Mouse (Mus musculus) forebrain, embryonic 16.5 days (tissue): ENCODE results near the gene Lypla2. TPM values are rescaled to one million over a fixed set of nuclear protein-coding genes. Genes with fewer than 3 reads are reported as not detected.
"Not testable (repeated sequence)": the region's sequence is repeated elsewhere in the genome, so short reads cannot be mapped to it uniquely, and the experiment has no call there.

Experiments used
- ATAC-seq: fragments of 200-750 bp; cut with Nextera tagmentation; 2 replicates; pipeline ENCODE4 v1.8.0; 2017; ENCODE audit warnings: mild to moderate bottlenecking, moderate library complexity
- H3K27ac ChIP-seq: fragments of 300-500 bp; sonication (generic); 2 replicates; pipeline ENCODE4 v1.5.1; 2014; ENCODE audit warnings: low read length, control low read depth
- H3K27me3 ChIP-seq: fragments of 300-500 bp; sonication (generic); replicated peaks from 2 replicates; pipeline ENCODE4 v1.6.1; 2014; ENCODE audit warnings: low read length; ENCODE audit not compliant: control insufficient read depth, insufficient read depth
- H3K36me3 ChIP-seq: fragments of 300-500 bp; sonication (generic); 2 replicates; pipeline ENCODE4 v1.6.1; 2014; ENCODE audit not compliant: control insufficient read depth, insufficient read depth
- H3K4me1 ChIP-seq: fragments of 300-500 bp; sonication (generic); replicated peaks from 2 replicates; pipeline ENCODE4 v1.6.1; 2014; ENCODE audit warnings: low read length; ENCODE audit not compliant: control insufficient read depth, insufficient read depth
- H3K4me2 ChIP-seq: fragments of 300-500 bp; sonication (generic); 2 replicates; pipeline ENCODE4 v1.6.1; 2014; ENCODE audit warnings: mild to moderate bottlenecking, low read length, control low read depth
- H3K4me3 ChIP-seq: fragments of 300-500 bp; sonication (generic); replicated peaks from 2 replicates; pipeline ENCODE4 v1.5.1; 2014; ENCODE audit warnings: mild to moderate bottlenecking, low read length, control low read depth
- H3K9ac ChIP-seq: fragments of 300-500 bp; sonication (generic); replicated peaks from 2 replicates; pipeline ENCODE4 v1.6.1; 2014; ENCODE audit warnings: low read depth, low read length, control low read depth
- H3K9me3 ChIP-seq: fragments of 300-500 bp; sonication (generic); 2 replicates; pipeline ENCODE4 v1.6.1; 2016; ENCODE audit warnings: low read length; ENCODE audit not compliant: control insufficient read depth
- WGBS: fragments of 180-500 bp; shearing (Covaris S2); extraction: QIAGEN DNeasy Blood & Tissue Kit; methylation state at CpG from one replicate; pipeline ENCODE4 v1.1.7; 2014; 5-methylcytosine and 5-hydroxymethylcytosine counted together
- polyA plus RNA-seq: library from polyadenylated mRNA; unstranded; fragments of >200 nt; fragmentation: Nextera tagmentation; extraction: Ambion mirVana; gene quantifications from 2 replicates; pipeline ENCODE4 v1.2.1, GENCODE M21; 2015

Lypla2 gene
- polyA plus RNA-seq, 1 experiment from 2014 or later = 197 TPM

DNA sequence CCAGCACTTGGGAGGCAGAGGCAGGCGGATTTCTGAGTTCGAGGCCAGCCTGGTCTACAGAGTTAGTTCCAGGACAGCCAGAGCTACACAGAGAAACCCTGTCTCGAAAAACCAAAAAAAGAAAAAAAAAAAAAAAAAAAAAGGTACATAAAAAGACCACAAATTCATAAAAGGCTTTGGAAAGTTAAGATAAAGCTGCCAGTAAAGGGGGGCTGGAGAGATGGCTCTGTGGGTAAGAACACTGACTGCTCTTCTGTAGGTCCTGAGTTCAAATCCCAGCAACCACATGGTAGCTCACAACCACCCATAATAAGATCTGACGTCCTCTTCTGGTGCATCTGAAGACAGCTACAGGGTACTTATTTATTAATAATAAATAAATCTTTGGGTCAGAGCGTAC lies 7.8 kb upstream of the Lypla2 start:
- WGBS = 92% methylated on average over 5 of the region's 5 CpGs

GRCm38 (mm10) chr4:135976146-135976545 lies 3.7 kb upstream of the Lypla2 start:
- Histone ChIP-seq H3K9ac (no peak overlapping the region), H3K4me1 (peaks cover 12% of the 10 kb centered on the region), H3K4me2 (no peak overlapping the region), H3K27ac (no peak overlapping the region), H3K9me3 (no peaks in the 10 kb centered on the region), H3K27me3 (no peaks in the 10 kb centered on the region), H3K36me3 (peaks cover 13% of the 10 kb centered on the region), H3K4me3 (no peak overlapping the region)
- WGBS = 95% methylated on average over 12 of the region's 12 CpGs
- no peak for ATAC-seq

More for the DNA sequence above, 7.8 kb upstream of the Lypla2 start:
- H3K4me1 ChIP-seq, ATAC-seq, H3K4me2 ChIP-seq, H3K4me3 ChIP-seq, H3K9ac ChIP-seq, H3K9me3 ChIP-seq, H3K27ac ChIP-seq, H3K27me3 ChIP-seq: not testable (repeated sequence)
- H3K36me3 ChIP-seq = peaks cover 15% of the 10 kb centered on the region

- no peak overlapping the region for H3K27ac ChIP-seq
- no peaks in the 10 kb centered on the region for H3K27me3 ChIP-seq
- H3K36me3 ChIP-seq = peaks cover 27% of the 10 kb centered on the region
- ATAC-seq = no peak
- H3K9ac ChIP-seq = peak overlapping the region; percentile 94
- H3K4me3 ChIP-seq = peak overlapping the region; percentile 96
- WGBS = 75% methylated on average over 13 of the region's 13 CpGs
- peak overlapping the region; percentile 92 for H3K4me2 ChIP-seq
- H3K9me3 ChIP-seq = no peaks in the 10 kb centered on the region
- H3K4me1 ChIP-seq = peaks cover 17% of the 10 kb centered on the region
Observed at GRCm38 (mm10) chr4:135972911-135973811, 735 bp upstream of the Lypla2 start.

DNA sequence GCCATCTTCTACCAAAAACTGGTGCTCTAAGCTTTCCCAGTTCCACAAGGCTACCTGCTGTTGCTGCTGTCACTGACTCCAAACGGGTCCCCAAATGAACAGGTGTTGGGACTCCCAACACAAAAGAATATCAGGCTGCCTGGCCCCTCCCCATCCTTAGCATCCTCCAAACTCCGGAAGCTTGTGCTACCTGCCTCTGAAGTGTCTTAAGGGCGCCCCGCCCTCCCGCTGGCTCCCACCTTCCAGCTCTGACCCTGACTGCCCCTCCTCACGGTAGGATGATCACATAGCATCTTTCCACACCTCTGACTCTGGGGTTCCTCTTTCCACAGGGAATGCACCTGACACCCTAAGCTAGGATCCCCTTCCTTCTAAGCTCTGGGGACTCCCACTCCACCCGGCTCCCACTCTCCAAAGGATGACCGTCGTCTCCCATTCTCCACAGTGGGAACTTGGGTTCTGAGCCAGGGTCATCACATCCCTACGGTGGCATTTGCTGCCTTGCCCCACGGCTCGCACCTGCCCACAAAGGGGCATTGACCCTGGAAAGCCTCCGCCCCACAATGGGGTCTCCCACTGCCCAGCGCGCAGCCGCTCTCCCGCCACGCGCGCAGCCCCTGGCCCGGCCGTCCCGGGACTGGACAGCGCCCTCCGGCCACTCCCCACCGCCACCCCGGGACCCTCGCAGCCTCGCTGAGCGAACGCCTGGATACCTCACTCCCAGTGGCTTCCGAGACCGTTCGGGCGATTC lies 446 bp downstream of the Lypla2 start:
- peak overlapping the region; percentile 49 for H3K27ac ChIP-seq
- peaks cover 17% of the 10 kb centered on the region for H3K4me1 ChIP-seq
- peak; percentile 45 for ATAC-seq
- under 1% methylated on average over 35 of the region's 35 CpGs for WGBS
- H3K27me3 ChIP-seq = no peaks in the 10 kb centered on the region
- H3K9ac ChIP-seq = peak overlapping the region; percentile 94
- H3K4me3 ChIP-seq = peak overlapping the region; percentile 96
- H3K36me3 ChIP-seq = peaks cover 38% of the 10 kb centered on the region
- no peaks in the 10 kb centered on the region for H3K9me3 ChIP-seq
- H3K4me2 ChIP-seq = peak overlapping the region; percentile 92

DNA sequence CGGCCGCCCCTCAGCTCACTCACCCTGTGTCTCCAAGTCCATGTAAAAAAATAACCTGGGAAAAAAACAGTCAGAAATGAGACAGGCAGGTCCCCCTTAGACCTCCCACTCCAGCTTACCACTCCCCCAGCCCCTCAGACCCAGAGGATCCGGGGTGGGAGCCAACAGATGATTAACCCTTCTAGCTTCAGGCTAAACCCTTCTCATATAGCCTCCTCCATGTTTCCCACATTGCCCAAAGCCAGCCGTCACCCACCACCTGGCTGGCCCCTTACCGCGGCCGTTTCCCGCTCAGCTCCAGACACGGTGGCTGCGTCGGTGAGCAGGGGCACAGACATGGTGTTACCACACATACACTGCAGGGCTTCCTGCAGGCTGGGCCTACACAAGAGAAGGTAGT lies 1.8 kb downstream of the Lypla2 start:
- H3K27ac ChIP-seq = no peak overlapping the region
- peaks cover 17% of the 10 kb centered on the region for H3K4me1 ChIP-seq
- H3K36me3 ChIP-seq = peaks cover 33% of the 10 kb centered on the region
- no peak for ATAC-seq
- no peaks in the 10 kb centered on the region for H3K27me3 ChIP-seq
- no peak overlapping the region for H3K4me2 ChIP-seq
- no peak overlapping the region for H3K4me3 ChIP-seq
- no peak overlapping the region for H3K9ac ChIP-seq
- 87% methylated on average over 11 of the region's 11 CpGs for WGBS
- no peaks in the 10 kb centered on the region for H3K9me3 ChIP-seq

- WGBS = 88% methylated on average over 13 of the region's 13 CpGs
- Histone ChIP-seq H3K4me2 (no peak overlapping the region), H3K9me3 (no peaks in the 10 kb centered on the region), H3K4me1 (peaks cover 24% of the 10 kb centered on the region), H3K27ac (no peak overlapping the region), H3K9ac (no peak overlapping the region), H3K27me3 (no peaks in the 10 kb centered on the region), H3K36me3 (peaks cover 25% of the 10 kb centered on the region), H3K4me3 (no peak overlapping the region)
- ATAC-seq = no peak
Observed at GRCm38 (mm10) chr4:135969070-135969750, 3.2 kb downstream of the Lypla2 start.

- Histone ChIP-seq H3K4me1 (peaks cover 27% of the 10 kb centered on the region), H3K36me3 (peaks cover 25% of the 10 kb centered on the region), H3K27me3 (no peaks in the 10 kb centered on the region), H3K9ac (no peak overlapping the region), H3K9me3 (no peaks in the 10 kb centered on the region), H3K27ac (no peak overlapping the region), H3K4me2 (no peak overlapping the region), H3K4me3 (no peak overlapping the region)
- ATAC-seq = no peak
- 75% methylated on average over 19 of the region's 19 CpGs for WGBS
Observed at GRCm38 (mm10) chr4:135968271-135968869, 4.1 kb downstream of the Lypla2 start.

GRCm38 (mm10) chr4:135967086-135967760 lies 5.2 kb downstream of the Lypla2 start:
- WGBS = 89% methylated on average over 18 of the region's 18 CpGs
- H3K36me3 ChIP-seq = peaks cover 25% of the 10 kb centered on the region
- no peaks in the 10 kb centered on the region for H3K27me3 ChIP-seq
- no peak overlapping the region for H3K4me2 ChIP-seq
- H3K9me3 ChIP-seq = no peaks in the 10 kb centered on the region
- H3K4me3 ChIP-seq = no peak overlapping the region
- no peak overlapping the region for H3K9ac ChIP-seq
- H3K27ac ChIP-seq = no peak overlapping the region
- peaks cover 29% of the 10 kb centered on the region for H3K4me1 ChIP-seq
- no peak for ATAC-seq
